Mouse (Mus musculus) liver, embryonic 11.5 days (tissue): ENCODE results near the gene Kpna4. TPM values are rescaled to one million over a fixed set of nuclear protein-coding genes. Genes with fewer than 3 reads are reported as not detected.

Source experiments
- ATAC-seq: fragments of 200-750 bp; cut with Nextera tagmentation; replicated peaks from 2 replicates; pipeline ENCODE4 v1.8.0; 2017; ENCODE audit warnings: moderate number of reproducible peaks, mild to moderate bottlenecking, moderate TSS enrichment, moderate library complexity; ENCODE audit not compliant: low FRiP score
- DNase-seq: peaks from one replicate; pipeline ENCODE4 v3.0.0-alpha.2; 2017; ENCODE audit warnings: low spot score
- H3K27ac ChIP-seq: fragments of 300-500 bp; sonication (generic); 2 replicates; pipeline ENCODE4 v1.5.1; 2014; ENCODE audit warnings: mild to moderate bottlenecking, low read depth, low read length, control low read depth
- H3K27me3 ChIP-seq: fragments of 300-500 bp; sonication (generic); replicated peaks from 2 replicates; pipeline ENCODE4 v1.6.1; 2014; ENCODE audit warnings: low read length, mixed read lengths; ENCODE audit not compliant: control insufficient read depth, insufficient read depth
- H3K36me3 ChIP-seq: fragments of 300-500 bp; sonication (generic); 2 replicates; pipeline ENCODE4 v1.6.1; 2014; ENCODE audit warnings: mild to moderate bottlenecking, low read length, moderate library complexity, mixed read lengths; ENCODE audit not compliant: control insufficient read depth, insufficient read depth
- H3K4me1 ChIP-seq: fragments of 300-500 bp; sonication (generic); replicated peaks from 2 replicates; pipeline ENCODE4 v1.6.1; 2014; ENCODE audit warnings: low read length, mixed read lengths; ENCODE audit not compliant: control insufficient read depth, insufficient read depth
- H3K4me2 ChIP-seq: fragments of 300-500 bp; sonication (generic); 2 replicates; pipeline ENCODE4 v1.6.1; 2014; ENCODE audit warnings: mild to moderate bottlenecking, control low read depth, moderate library complexity
- H3K4me3 ChIP-seq: fragments of 300-500 bp; sonication (generic); 2 replicates; pipeline ENCODE4 v1.5.1; 2014; ENCODE audit warnings: low read depth, low read length, control low read depth
- H3K9ac ChIP-seq: fragments of 300-500 bp; sonication (generic); 2 replicates; pipeline ENCODE4 v1.6.1; 2014; ENCODE audit warnings: low read depth, low read length, control low read depth
- H3K9me3 ChIP-seq: fragments of 300-500 bp; sonication (generic); 2 replicates; pipeline ENCODE4 v1.6.1; 2016; ENCODE audit warnings: low read length, inconsistent platforms, mixed read lengths; ENCODE audit not compliant: control insufficient read depth
- WGBS: fragments of 180-500 bp; shearing (Covaris S2); extraction: QIAGEN DNeasy Blood & Tissue Kit; methylation state at CpG from one replicate; pipeline ENCODE4 v1.1.7; 2014; 5-methylcytosine and 5-hydroxymethylcytosine counted together
- polyA plus RNA-seq: library from polyadenylated mRNA; unstranded; fragments of >200 nt; fragmentation: Nextera tagmentation; extraction: Ambion mirVana; gene quantifications from 2 replicates; pipeline ENCODE4 v1.2.1, GENCODE M21; 2014

Gene Kpna4
- polyA plus RNA-seq, 1 experiment from 2014 or later = 26.2 TPM

DNA sequence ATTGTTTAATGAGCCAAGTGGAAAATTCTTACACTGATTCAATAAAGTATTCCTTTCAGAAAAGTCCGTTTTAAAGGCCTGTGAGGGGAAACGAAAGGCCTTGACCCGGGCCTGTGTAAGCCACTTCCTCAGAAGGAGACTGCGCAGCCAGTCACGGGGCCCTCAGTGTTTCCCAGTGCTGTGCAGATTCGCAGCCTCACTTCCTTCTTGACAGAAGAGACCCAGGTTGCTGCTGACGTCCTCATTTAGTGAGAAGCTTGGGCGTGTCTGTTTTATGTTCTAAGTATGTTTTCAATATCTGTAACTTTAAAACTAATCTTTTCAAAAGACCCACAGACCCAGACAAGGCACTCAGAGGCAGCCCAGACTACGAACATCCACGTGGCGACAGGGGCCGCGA is 29.6 kb upstream of the Kpna4 start:
- Histone ChIP-seq H3K36me3 (no peaks in the 10 kb centered on the region), H3K9me3 (no peaks in the 10 kb centered on the region), H3K27ac (no peak overlapping the region), H3K4me3 (no peak overlapping the region), H3K9ac (no peak overlapping the region), H3K4me2 (no peak overlapping the region), H3K27me3 (no peaks in the 10 kb centered on the region), H3K4me1 (no peaks in the 10 kb centered on the region)
- DNase-seq (no peak), ATAC-seq (no peak)
- WGBS = 72% methylated on average over 13 of the region's 13 CpGs

DNA sequence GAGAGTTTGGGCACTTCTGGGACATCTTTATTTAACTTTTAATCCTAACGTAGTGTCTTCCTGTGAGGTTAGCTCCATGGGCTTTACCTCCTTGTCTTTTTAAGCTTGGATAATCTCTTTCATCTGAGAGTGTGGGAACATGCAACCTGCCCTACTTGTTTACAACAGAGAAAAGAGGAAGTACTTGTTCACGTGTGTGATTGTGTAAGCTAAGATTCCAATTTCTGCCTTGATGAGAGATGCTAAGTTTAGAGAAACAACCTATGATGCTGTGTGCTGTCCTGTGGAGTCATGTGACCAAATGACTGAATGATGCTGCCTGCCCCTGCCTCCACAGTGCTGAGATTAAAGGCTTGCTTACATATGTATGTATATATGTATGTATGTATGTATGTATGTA is 27.8 kb upstream of the Kpna4 start:
- DNase-seq = no peak
- Histone ChIP-seq H3K4me1 (no peaks in the 10 kb centered on the region), H3K27ac (no peak overlapping the region), H3K4me2 (no peak overlapping the region), H3K4me3 (no peak overlapping the region), H3K36me3 (no peaks in the 10 kb centered on the region), H3K9me3 (no peaks in the 10 kb centered on the region), H3K27me3 (no peaks in the 10 kb centered on the region), H3K9ac (no peak overlapping the region)
- WGBS = 58% methylated on average over 2 of the region's 2 CpGs
- no peak for ATAC-seq

DNA sequence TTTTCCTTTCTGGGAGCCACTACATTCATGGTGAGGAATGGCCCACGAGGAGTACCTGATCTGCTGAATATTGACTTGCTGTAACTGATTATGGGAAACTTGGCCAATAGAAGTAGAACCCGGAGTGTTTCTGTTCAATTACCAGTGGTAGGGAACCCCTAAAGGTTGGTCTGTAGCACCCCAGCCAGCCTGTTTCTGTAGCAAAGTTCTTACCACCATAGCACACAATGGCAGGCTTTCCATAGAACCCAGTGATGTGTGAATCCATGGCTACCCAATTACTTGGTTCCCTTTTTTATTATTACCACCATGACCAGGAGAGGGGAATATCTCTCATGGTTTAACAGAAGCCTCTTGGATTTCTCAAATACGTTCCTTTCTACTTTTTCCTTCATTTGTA is 24.0 kb upstream of the Kpna4 start:
- ATAC-seq (no peak), DNase-seq (no peak)
- no peak overlapping the region for H3K4me3 ChIP-seq
- no peaks in the 10 kb centered on the region for H3K27me3 ChIP-seq
- H3K36me3 ChIP-seq = no peaks in the 10 kb centered on the region
- no peak overlapping the region for H3K27ac ChIP-seq
- H3K9me3 ChIP-seq = no peaks in the 10 kb centered on the region
- H3K4me2 ChIP-seq = no peak overlapping the region
- H3K4me1 ChIP-seq = no peaks in the 10 kb centered on the region
- 84% methylated on average over 3 of the region's 3 CpGs for WGBS
- H3K9ac ChIP-seq = no peak overlapping the region

DNA sequence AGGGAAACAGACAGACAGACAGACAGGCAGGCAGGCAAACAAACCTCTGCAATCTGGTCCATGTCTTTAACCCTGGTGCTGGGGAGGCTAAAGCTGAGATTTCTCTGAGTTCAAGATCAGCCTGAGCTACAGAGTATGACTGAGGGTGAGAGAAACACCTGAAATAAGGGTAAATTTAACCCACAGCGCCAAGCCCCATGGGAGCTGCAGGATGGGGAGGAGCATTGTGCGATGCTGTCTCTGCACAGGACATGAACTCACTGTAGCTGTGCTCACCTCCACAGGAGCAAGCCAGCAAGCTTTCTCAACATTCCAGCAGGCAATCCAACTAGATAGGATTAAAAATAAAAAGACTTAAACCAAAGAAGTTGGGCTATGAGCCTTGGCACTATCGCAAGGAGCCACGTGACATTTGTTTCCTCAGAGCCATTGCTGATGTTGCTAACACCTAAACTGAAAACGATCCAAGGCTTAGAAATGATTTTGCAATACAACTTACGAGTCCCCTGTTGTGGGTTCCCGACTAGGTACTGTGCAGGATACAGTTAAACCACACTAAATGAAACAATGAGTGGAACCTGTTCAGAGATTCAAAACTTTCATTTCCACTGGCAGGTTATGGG is 15.6 kb upstream of the Kpna4 start:
- Histone ChIP-seq H3K4me2 (no peak overlapping the region), H3K36me3 (no peaks in the 10 kb centered on the region), H3K9me3 (no peaks in the 10 kb centered on the region), H3K27ac (no peak overlapping the region), H3K4me3 (no peak overlapping the region), H3K4me1 (no peaks in the 10 kb centered on the region), H3K9ac (no peak overlapping the region), H3K27me3 (no peaks in the 10 kb centered on the region)
- DNase-seq (no peak), ATAC-seq (no peak)
- 77% methylated on average over 7 of the region's 7 CpGs for WGBS

DNA sequence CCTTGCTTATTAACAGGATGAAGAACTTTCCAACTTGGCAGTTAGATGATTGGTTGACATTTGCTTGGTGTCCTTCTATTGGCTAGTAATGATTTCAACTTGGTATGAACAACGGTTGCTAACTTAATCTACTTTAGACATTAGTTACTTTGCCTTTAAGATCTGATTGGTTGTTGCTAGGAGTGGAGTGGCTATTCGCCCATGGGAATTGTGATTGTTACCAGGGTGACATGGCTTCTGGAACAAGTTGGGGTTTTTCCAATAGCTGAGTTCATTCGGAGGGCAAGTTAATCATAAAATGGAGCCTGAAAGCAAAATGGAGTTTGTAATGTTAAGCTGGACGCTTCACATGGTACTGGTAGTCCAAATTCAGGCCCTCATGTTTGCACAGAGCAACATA is 13.9 kb upstream of the Kpna4 start:
- Histone ChIP-seq H3K4me3 (no peak overlapping the region), H3K4me2 (no peak overlapping the region), H3K27me3 (no peaks in the 10 kb centered on the region), H3K9ac (no peak overlapping the region), H3K27ac (no peak overlapping the region), H3K9me3 (no peaks in the 10 kb centered on the region), H3K36me3 (no peaks in the 10 kb centered on the region), H3K4me1 (no peaks in the 10 kb centered on the region)
- ATAC-seq (no peak), DNase-seq (no peak)
- 83% methylated on average over 4 of the region's 4 CpGs for WGBS

DNA sequence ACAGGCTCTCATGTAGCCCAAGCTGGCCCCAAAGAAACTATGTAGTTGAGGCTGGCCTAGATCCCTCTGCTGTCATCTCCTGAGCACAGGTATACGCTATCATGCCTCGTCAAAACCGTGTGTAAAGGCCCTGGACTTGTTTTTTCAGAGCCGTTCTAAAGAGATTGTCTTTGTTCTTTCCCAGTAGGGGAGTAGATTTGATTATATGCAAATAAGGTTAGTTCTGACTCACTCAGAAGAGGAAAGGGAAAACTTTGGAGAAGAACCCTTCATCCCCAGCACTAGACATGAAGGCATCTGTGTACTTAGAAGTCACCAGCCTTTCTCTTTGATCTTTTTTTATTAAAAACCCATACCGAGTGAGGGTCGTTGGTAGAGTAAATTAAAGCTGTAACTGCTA is 9.1 kb upstream of the Kpna4 start:
- Histone ChIP-seq H3K27ac (no peak overlapping the region), H3K4me2 (no peak overlapping the region), H3K4me3 (no peak overlapping the region), H3K36me3 (no peaks in the 10 kb centered on the region), H3K27me3 (no peaks in the 10 kb centered on the region), H3K9me3 (no peaks in the 10 kb centered on the region), H3K9ac (no peak overlapping the region), H3K4me1 (no peaks in the 10 kb centered on the region)
- DNase-seq (no peak), ATAC-seq (no peak)
- 81% methylated on average over 6 of the region's 6 CpGs for WGBS

DNA sequence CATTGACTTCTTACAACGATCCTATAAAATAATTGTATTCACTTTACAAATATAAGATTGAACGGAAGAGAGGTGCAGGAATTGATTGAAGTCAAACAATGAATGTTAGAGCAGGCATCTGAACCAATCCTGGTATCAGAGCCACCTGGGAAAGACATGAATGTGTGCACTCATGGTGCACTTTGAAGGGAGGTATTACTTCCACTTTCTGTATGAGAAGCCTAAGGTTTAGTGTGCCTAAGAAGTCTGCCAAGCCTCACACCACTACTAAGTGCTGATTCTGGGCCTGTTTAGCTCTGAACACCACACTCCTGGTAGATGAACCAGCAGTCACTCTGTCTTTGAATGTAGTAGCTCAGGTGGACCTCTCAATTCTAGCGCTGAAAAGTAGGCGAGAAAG is 4.1 kb upstream of the Kpna4 start:
- Histone ChIP-seq H3K27ac (no peak overlapping the region), H3K27me3 (no peaks in the 10 kb centered on the region), H3K9me3 (no peaks in the 10 kb centered on the region), H3K4me1 (no peaks in the 10 kb centered on the region), H3K9ac (no peak overlapping the region), H3K4me3 (no peak overlapping the region), H3K36me3 (no peaks in the 10 kb centered on the region), H3K4me2 (no peak overlapping the region)
- DNase-seq (no peak), ATAC-seq (no peak)
- WGBS = 84% methylated on average over 4 of the region's 4 CpGs

DNA sequence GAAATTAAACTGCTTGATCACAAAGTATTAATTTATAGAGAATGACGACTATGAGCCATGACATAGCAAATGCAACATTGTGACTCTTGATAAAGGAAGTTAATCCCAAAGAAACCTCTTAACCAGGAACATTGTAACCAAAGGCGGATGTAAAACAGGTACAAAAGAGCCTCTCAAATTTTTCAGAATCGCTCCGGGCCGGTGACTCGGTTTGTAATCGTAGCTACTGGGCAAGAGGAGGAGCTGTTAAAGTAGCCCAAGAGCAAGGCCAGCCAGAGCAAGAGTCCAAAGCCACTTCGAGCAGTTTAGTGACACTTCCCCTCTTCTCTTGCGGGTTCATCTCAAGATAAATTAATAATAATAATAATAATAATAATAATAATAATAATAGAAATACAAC is 780 bp upstream of the Kpna4 start:
- Histone ChIP-seq H3K27ac (peak overlapping the region; percentile 92), H3K4me3 (peak overlapping the region; percentile 96), H3K27me3 (no peaks in the 10 kb centered on the region), H3K9me3 (no peaks in the 10 kb centered on the region), H3K4me1 (peaks cover 11% of the 10 kb centered on the region), H3K36me3 (no peaks in the 10 kb centered on the region), H3K4me2 (peak overlapping the region; percentile 86), H3K9ac (peak overlapping the region; percentile 91)
- DNase-seq = no peak
- 4% methylated on average over 9 of the region's 9 CpGs for WGBS
- ATAC-seq = no peak

DNA sequence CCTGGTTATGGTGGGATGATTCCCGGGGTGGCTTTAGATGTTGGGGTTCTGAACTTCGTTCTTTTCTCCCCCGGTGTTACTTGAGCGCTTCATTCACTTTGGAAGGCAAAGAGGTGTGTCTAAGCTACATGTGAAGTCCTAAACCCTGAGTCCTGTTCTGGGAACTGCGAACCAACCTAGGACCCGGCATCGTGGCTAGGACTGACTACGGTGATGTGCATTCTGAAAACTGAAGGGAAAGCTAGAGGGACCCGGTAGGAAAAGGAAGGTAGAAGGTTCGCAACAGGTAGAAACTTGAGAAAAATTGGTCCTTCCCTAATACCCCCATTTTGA is 399 bp upstream of the Kpna4 start:
- peak overlapping the region; percentile 92 for H3K27ac ChIP-seq

More for the DNA sequence above, 399 bp upstream of the Kpna4 start:
- Histone ChIP-seq H3K4me1 (peaks cover 11% of the 10 kb centered on the region), H3K4me2 (peak overlapping the region; percentile 86), H3K27me3 (no peaks in the 10 kb centered on the region), H3K36me3 (no peaks in the 10 kb centered on the region), H3K9me3 (no peaks in the 10 kb centered on the region), H3K4me3 (peak overlapping the region; percentile 96), H3K9ac (peak overlapping the region; percentile 91)
- DNase-seq = no peak
- ATAC-seq = peak; percentile 65; the same call in 1 of the 2 replicates
- WGBS = under 1% methylated on average over 10 of the region's 10 CpGs
